Mouse (Mus musculus) gastrocnemius, adult 2 months (tissue): ENCODE measurements around the gene Baz2b. TPM values are rescaled to one million over a fixed set of nuclear protein-coding genes. Genes with fewer than 3 reads are reported as not detected.

ENCODE experiments used
- DNase-seq: peaks from one replicate; pipeline ENCODE4 v3.0.0; 2022
- H3K27ac ChIP-seq: fragments of 200-600 bp; 2 replicates; pipeline ENCODE4 v1.8.1; 2022; ENCODE audit warnings: mild to moderate bottlenecking
- H3K4me3 ChIP-seq: fragments of 200-600 bp; 2 replicates; pipeline ENCODE4 v1.8.1; 2022; ENCODE audit warnings: mild to moderate bottlenecking, moderate library complexity
- CTCF ChIP-seq: fragments of 200-600 bp; IDR thresholded peaks from 2 replicates; pipeline ENCODE4 v1.8.1; 2022; ENCODE audit warnings: antibody characterized with exemption, mild to moderate bottlenecking, moderate library complexity
- intact Hi-C: fragments of 180-260 bp; cut with DNase I; formaldehyde crosslinking; loops from one replicate; pipeline ENCODE4 v1.15.1; 2025
- total RNA-seq, 2 experiments: library from RNA; stranded (reverse); gene quantifications; 2 replicates each; pipeline ENCODE4 v1.2.3; 2021

The Baz2b gene
- total RNA-seq, 2 experiments from 2014 or later: 31.3 to 35.3 TPM

DNA sequence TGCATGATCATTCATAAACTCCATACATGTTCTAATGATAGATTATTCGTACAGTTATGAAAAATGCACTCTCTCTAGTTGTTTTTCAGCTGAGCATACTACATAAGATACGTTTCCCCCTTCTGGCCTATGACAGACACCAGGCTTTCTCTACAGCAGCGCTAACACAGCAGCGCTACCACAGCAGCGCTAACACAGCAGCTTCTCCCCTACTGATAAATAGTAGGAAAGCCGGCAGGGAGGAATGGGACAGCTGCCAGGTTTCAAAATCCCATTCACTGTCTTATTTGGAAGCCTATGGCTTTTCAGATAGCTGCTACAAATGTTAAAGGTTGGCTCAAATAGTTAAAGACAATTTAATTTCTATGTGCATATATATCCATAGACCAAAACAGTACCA lies 251.1 kb downstream of the Baz2b start:
- no peak overlapping the region for H3K4me3 ChIP-seq
- no peak for TF ChIP-seq CTCF

GRCm38 (mm10) chr2:59955916-59956315 lies 253.7 kb downstream of the Baz2b start:
- intact Hi-C loops: loop anchor here (5.0 kb wide), 2 partner anchors 124 to 251 kb away; partner anchors contain the start of genes Baz2b and March7
- DNase-seq: no peak
- TF ChIP-seq CTCF: no peak
- no peak overlapping the region for H3K27ac ChIP-seq
- H3K4me3 ChIP-seq: no peak overlapping the region

More for the DNA sequence above, 251.1 kb downstream of the Baz2b start:
- intact Hi-C loops: loop anchor here (5.0 kb wide), 2 partner anchors 126 to 249 kb away; partner anchors contain the start of genes Baz2b and March7
- DNase-seq: no peak
- no peak overlapping the region for H3K27ac ChIP-seq

DNA sequence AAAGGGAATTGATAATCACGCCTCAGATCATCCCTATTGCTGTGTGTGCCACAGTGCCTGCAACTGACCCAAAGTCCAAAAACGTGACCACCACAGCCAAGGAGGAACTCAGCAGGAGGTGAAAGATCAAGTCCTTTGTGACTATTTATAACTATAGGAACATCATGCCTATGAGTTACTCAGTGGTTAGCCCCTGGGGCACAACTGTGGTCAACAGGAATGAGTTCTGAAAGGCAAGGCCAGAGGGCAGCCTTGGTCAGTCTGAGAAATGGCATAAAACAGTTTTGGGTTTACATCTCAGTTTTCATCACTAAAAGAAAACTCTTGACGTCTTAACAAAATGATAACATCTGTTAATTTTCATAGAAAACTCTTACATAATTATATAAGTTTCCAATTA lies 254.8 kb downstream of the Baz2b start:
- Histone ChIP-seq H3K27ac (no peak overlapping the region), H3K4me3 (no peak overlapping the region)
- no peak for DNase-seq
- no peak; the same call in 1 of the 2 replicates for TF ChIP-seq CTCF
- intact Hi-C loops: loop anchor here (5.0 kb wide), 2 partner anchors 122 to 253 kb away; partner anchors contain the start of genes Baz2b and March7

- H3K4me3 ChIP-seq: no peak overlapping the region
- no peak for DNase-seq
- no peak overlapping the region for H3K27ac ChIP-seq
- intact Hi-C loops: no loop called here
- no peak for TF ChIP-seq CTCF
Observed at GRCm38 (mm10) chr2:59952286-59953014, 257.2 kb downstream of the Baz2b start.

- no peak overlapping the region for H3K27ac ChIP-seq
- TF ChIP-seq CTCF: no peak
- no peak for DNase-seq
- intact Hi-C loops: no loop called here
- H3K4me3 ChIP-seq: no peak overlapping the region
Observed at GRCm38 (mm10) chr2:59951706-59952105, 257.9 kb downstream of the Baz2b start.

DNA sequence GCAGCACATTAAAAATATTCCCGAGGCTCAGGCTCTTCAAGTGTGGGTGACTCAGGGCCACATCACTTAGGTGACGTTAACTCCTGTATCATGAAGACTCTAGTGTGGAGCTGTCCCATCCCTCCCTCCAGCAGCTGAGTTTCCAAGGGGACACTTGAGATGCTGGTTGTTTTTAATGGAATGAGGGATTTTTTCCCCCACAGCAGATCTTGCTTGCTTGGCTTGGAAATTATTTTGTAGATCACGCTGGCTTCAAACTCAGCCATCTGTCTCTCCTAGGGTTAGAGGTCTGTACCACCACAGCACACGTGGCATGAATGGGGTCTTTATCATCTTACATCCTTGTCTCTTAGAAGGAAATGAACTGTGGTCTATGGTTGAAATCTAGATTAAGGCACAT lies 258.5 kb downstream of the Baz2b start:
- TF ChIP-seq CTCF: no peak
- intact Hi-C loops: no loop called here
- Histone ChIP-seq H3K4me3 (no peak overlapping the region), H3K27ac (no peak overlapping the region)
- no peak for DNase-seq

DNA sequence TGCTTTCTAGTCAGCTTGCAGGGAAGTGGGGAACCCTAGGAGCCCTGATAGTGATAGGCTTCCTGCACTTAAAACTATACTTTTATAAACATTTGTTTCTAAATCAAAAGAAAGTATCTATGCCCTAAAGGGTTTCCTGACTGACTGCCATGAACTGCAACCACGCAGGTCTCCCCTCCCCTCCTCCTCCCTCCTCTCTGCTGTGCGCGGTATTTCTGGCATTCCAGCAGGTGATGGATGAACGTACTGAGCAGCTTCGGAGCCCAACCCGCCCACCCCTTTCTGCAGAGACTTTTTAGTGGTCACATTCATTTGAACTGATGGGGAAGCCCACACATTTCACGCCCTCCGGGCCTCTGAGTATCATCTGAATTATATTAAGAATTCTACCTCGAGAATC lies 273.3 kb downstream of the Baz2b start:
- no peak for TF ChIP-seq CTCF
- no peak for DNase-seq
- intact Hi-C loops: no loop called here
- Histone ChIP-seq H3K4me3 (no peak overlapping the region), H3K27ac (no peak overlapping the region)

DNA sequence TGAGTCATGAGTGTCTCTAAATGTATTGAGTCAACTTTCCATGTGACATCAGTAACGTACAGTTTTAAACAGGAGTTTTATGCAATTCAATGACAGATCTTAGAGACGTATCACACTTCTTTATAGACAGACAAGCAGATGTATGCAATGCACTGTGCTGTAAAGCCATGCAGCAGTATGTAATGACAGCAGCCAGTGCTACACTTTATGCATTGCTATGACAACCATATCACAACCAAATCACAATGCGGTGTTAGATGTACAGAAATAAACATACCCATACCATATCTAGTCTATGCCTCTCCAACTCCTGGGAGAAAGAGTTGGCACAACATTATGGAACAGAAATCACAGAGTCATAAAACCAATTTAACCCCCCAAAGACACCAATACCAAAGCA lies 276.5 kb downstream of the Baz2b start:
- TF ChIP-seq CTCF: no peak
- DNase-seq: no peak
- Histone ChIP-seq H3K27ac (no peak overlapping the region), H3K4me3 (no peak overlapping the region)
- intact Hi-C loops: no loop called here

GRCm38 (mm10) chr2:59932244-59932643 lies 277.4 kb downstream of the Baz2b start:
- no peak for TF ChIP-seq CTCF
- intact Hi-C loops: no loop called here
- no peak for DNase-seq

DNA sequence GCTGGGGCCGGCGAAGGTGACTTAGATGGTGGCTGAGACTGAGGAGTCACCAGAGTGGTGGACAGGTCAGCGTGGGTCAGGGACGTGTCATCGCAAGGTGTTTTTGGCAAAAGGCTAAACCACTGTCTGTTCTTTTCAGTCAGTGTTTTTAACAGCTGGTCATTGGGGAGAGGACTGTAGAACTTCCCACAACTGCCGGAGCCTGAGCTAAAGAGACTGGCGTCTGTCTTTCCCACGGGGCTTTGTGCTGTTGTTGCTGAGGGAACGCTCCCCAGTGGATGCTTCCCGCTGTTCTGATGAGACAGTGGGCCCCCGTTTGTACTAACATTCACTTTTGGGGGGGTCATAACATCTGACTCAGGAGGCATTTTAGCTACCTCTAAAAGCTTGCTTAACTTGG lies 296.0 kb downstream of the Baz2b start:
- no peak for TF ChIP-seq CTCF
- no peak overlapping the region for H3K4me3 ChIP-seq
- no peak for DNase-seq
- no peak overlapping the region for H3K27ac ChIP-seq
- intact Hi-C loops: no loop called here

More at GRCm38 (mm10) chr2:59932244-59932643, 277.4 kb downstream of the Baz2b start:
- no peak overlapping the region for H3K4me3 ChIP-seq
- H3K27ac ChIP-seq: no peak overlapping the region

- no peak for DNase-seq
- no peak for TF ChIP-seq CTCF
- intact Hi-C loops: no loop called here
Observed at GRCm38 (mm10) chr2:59908048-59908447, 301.6 kb downstream of the Baz2b start.

DNA sequence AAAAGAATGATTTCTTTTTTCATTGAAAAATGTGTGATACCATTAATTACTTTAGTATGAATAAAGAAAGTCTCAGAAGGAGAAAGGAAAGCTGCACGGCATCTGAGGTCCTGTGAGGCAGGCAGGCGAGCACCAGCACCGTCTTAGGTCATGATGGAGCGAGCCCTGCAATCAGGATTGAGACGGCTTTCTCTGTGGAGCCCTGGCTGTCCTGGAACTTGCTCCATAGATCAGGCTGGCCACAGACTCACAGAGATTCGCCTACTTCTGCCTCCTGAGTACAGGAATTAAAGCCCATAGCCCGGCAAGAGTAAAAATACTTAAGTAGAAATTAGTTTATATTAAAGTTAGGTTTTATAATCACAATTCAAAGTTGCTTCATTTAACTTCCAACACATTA lies 305.6 kb downstream of the Baz2b start:
- Histone ChIP-seq H3K27ac (no peak overlapping the region), H3K4me3 (no peak overlapping the region)
- no peak for DNase-seq
- intact Hi-C loops: no loop called here
- TF ChIP-seq CTCF: no peak

More at GRCm38 (mm10) chr2:59908048-59908447, 301.6 kb downstream of the Baz2b start:
- H3K4me3 ChIP-seq: no peak overlapping the region
- no peak overlapping the region for H3K27ac ChIP-seq

DNA sequence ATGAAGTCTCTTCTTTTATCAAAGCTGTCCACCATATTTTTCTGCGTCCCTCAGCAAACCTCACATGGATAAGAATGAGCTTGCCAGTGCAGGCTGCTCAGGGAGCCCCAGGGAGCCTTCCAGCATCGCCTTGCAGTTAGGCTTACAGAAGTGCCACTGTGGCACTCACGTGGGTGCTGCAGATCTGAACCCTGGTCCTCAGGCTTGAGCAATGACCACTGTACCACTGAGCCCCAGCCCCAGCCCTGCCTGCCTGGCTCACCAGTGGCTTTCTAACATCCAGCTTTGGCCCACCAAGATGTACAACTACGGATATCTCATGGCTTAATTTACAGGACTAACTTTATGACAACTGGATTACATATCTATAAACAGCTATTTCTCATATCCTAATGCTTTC lies 311.0 kb downstream of the Baz2b start:
- Histone ChIP-seq H3K4me3 (no peak overlapping the region), H3K27ac (no peak overlapping the region)
- TF ChIP-seq CTCF: no peak
- intact Hi-C loops: no loop called here
- no peak for DNase-seq

DNA sequence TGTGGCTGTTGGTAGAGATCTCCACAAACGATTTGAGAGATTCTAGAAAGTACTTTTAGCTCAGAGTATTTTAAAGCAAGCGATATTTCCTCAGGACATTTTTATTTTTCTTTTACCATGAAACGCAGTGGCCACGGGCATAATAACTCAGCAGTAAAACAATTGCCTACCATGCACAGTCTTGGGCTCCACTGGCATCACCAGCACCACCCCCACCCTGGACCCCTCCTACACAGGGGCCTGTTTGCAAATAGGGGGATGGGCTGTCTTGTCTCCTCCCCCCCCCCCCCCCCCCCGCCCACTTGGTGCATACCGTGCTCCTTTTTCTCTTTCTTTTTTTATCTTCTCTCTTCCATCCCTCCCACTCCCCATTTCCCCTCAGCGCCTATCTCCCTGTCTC lies 311.5 kb downstream of the Baz2b start:
- no peak for DNase-seq
- Histone ChIP-seq H3K27ac (no peak overlapping the region), H3K4me3 (no peak overlapping the region)
- no peak for TF ChIP-seq CTCF
- intact Hi-C loops: no loop called here
